Mouse (Mus musculus) limb, embryonic 14.5 days (tissue): ENCODE results near the gene Vmo1. TPM values are rescaled to one million over a fixed set of nuclear protein-coding genes. Genes with fewer than 3 reads are reported as not detected.
A peak's percentile ranks its signal among the peaks of the same experiment; 100 is the strongest.

Experiments used
- ATAC-seq: fragments of 200-750 bp; cut with Nextera tagmentation; 2 replicates; pipeline ENCODE4 v1.8.0; 2017; ENCODE audit warnings: low read depth, moderate number of reproducible peaks, moderate TSS enrichment; ENCODE audit not compliant: low FRiP score
- DNase-seq: peaks from one replicate; pipeline ENCODE4 v3.0.0-alpha.2; 2015; ENCODE audit warnings: low spot score
- H3K27ac ChIP-seq: fragments of 300-500 bp; sonication (generic); replicated peaks from 2 replicates; pipeline ENCODE4 v1.5.1; 2014; ENCODE audit warnings: low read depth, mild to moderate bottlenecking, low read length, moderate library complexity, mixed read lengths
- H3K27me3 ChIP-seq: fragments of 300-500 bp; sonication (generic); 2 replicates; pipeline ENCODE4 v1.6.1; 2014; ENCODE audit warnings: low read length, mixed read lengths; ENCODE audit not compliant: control insufficient read depth, insufficient read depth
- H3K36me3 ChIP-seq: fragments of 300-500 bp; sonication (generic); 2 replicates; pipeline ENCODE4 v1.6.1; 2014; ENCODE audit warnings: mild to moderate bottlenecking, low read length, moderate library complexity, mixed read lengths; ENCODE audit not compliant: control insufficient read depth, insufficient read depth
- H3K4me1 ChIP-seq: fragments of 300-500 bp; sonication (generic); 2 replicates; pipeline ENCODE4 v1.6.1; 2014; ENCODE audit warnings: antibody characterized with exemption, low read length, mixed read lengths; ENCODE audit not compliant: control insufficient read depth, insufficient read depth
- H3K4me2 ChIP-seq: fragments of 300-500 bp; sonication (generic); replicated peaks from 2 replicates; pipeline ENCODE4 v1.6.1; 2014; ENCODE audit warnings: low read depth, mild to moderate bottlenecking, low read length, moderate library complexity; ENCODE audit not compliant: severe bottlenecking
- H3K4me3 ChIP-seq: fragments of 300-500 bp; sonication (generic); replicated peaks from 2 replicates; pipeline ENCODE4 v1.5.1; 2014; ENCODE audit warnings: low read length
- H3K9ac ChIP-seq: fragments of 300-500 bp; sonication (generic); 2 replicates; pipeline ENCODE4 v1.6.1; 2014; ENCODE audit warnings: mild to moderate bottlenecking, low read depth, low read length, moderate library complexity; ENCODE audit not compliant: severe bottlenecking
- H3K9me3 ChIP-seq: fragments of 300-500 bp; sonication (generic); 2 replicates; pipeline ENCODE4 v1.6.1; 2016; ENCODE audit warnings: low read length; ENCODE audit not compliant: control insufficient read depth
- POLR2A ChIP-seq: fragments of 200-500 bp; IDR thresholded peaks from 2 replicates; pipeline ENCODE4 v1.8.0; 2012; ENCODE audit warnings: inconsistent platforms, mild to moderate bottlenecking, moderate library complexity, borderline replicate concordance; ENCODE audit not compliant: insufficient read depth, insufficient read length; ENCODE audit errors: extremely low read depth
- WGBS: fragments of 180-500 bp; shearing (Covaris S2); extraction: QIAGEN DNeasy Blood & Tissue Kit; methylation state at CpG from one replicate; pipeline ENCODE4 v1.1.7; 2014; 5-methylcytosine and 5-hydroxymethylcytosine counted together
- polyA plus RNA-seq, 2 experiments: library from polyadenylated mRNA; depleted of rRNA in 1 of 2; stranded (reverse) in 1 of 2; unstranded in 1 of 2; fragments of >200 nt; fragmentation: Nextera tagmentation in 1 of 2; extraction: Ambion mirVana in 1 of 2; gene quantifications; 2 replicates each; pipeline versions ENCODE4 v1.2.1 to v1.2.3; 2012 to 2014

Vmo1 gene
- polyA plus RNA-seq, 2 experiments: 0.14 to 0.30 TPM

- ATAC-seq (no peak), DNase-seq (no peak)
- H3K4me2 ChIP-seq: no peak overlapping the region
- no peaks in the 10 kb centered on the region for H3K9me3 ChIP-seq
- WGBS: 91% methylated on average over 7 of the region's 7 CpGs
- no peaks in the 10 kb centered on the region; the same call in 1 of the 2 replicates for H3K4me1 ChIP-seq
- no peaks in the 10 kb centered on the region for H3K27me3 ChIP-seq
- H3K4me3 ChIP-seq: no peak overlapping the region
- no peaks in the 10 kb centered on the region for H3K36me3 ChIP-seq
- no peak overlapping the region for H3K27ac ChIP-seq
- no peak overlapping the region for H3K9ac ChIP-seq
- TF ChIP-seq POLR2A: no peak
Observed at GRCm38 (mm10) chr11:70511825-70512224, 2.6 kb downstream of the Vmo1 start.

- no peaks in the 10 kb centered on the region for H3K36me3 ChIP-seq
- no peak overlapping the region for H3K4me3 ChIP-seq
- WGBS: 71% methylated on average over 2 of the region's 2 CpGs
Observed at GRCm38 (mm10) chr11:70511242-70511641, 3.2 kb downstream of the Vmo1 start.

GRCm38 (mm10) chr11:70509753-70510564 is 4.5 kb downstream of the Vmo1 start:
- no peaks in the 10 kb centered on the region for H3K27me3 ChIP-seq
- no peak overlapping the region for H3K9ac ChIP-seq
- no peaks in the 10 kb centered on the region for H3K36me3 ChIP-seq
- peak; percentile 71 for ATAC-seq
- no peaks in the 10 kb centered on the region for H3K9me3 ChIP-seq
- 8% methylated on average over 19 of the region's 19 CpGs for WGBS
- no peak overlapping the region for H3K4me3 ChIP-seq
- DNase-seq: no peak
- TF ChIP-seq POLR2A: no peak
- H3K4me1 ChIP-seq: no peaks in the 10 kb centered on the region; the same call in 1 of the 2 replicates
- H3K27ac ChIP-seq: no peak overlapping the region
- peak overlapping the region; percentile 37 for H3K4me2 ChIP-seq

More at GRCm38 (mm10) chr11:70511242-70511641, 3.2 kb downstream of the Vmo1 start:
- Histone ChIP-seq H3K4me2 (no peak overlapping the region), H3K27ac (no peak overlapping the region), H3K27me3 (no peaks in the 10 kb centered on the region), H3K9ac (no peak overlapping the region), H3K9me3 (no peaks in the 10 kb centered on the region), H3K4me1 (no peaks in the 10 kb centered on the region; the same call in 1 of the 2 replicates)
- TF ChIP-seq POLR2A: no peak
- DNase-seq: no peak
- no peak for ATAC-seq

- Histone ChIP-seq H3K27ac (no peak overlapping the region), H3K9me3 (no peaks in the 10 kb centered on the region), H3K4me1 (no peaks in the 10 kb centered on the region; the same call in 1 of the 2 replicates), H3K27me3 (no peaks in the 10 kb centered on the region), H3K9ac (no peak overlapping the region), H3K4me2 (no peak overlapping the region), H3K36me3 (no peaks in the 10 kb centered on the region), H3K4me3 (no peak overlapping the region)
- WGBS: 68% methylated on average over 7 of the region's 7 CpGs
- TF ChIP-seq POLR2A: no peak
- no peak for ATAC-seq
- no peak for DNase-seq
Observed at GRCm38 (mm10) chr11:70506962-70507515, 7.4 kb downstream of the Vmo1 start.

- H3K4me1 ChIP-seq: no peaks in the 10 kb centered on the region; the same call in 1 of the 2 replicates
- no peaks in the 10 kb centered on the region for H3K36me3 ChIP-seq
- no peaks in the 10 kb centered on the region for H3K9me3 ChIP-seq
- TF ChIP-seq POLR2A: no peak
- H3K27me3 ChIP-seq: no peaks in the 10 kb centered on the region
- H3K4me2 ChIP-seq: no peak overlapping the region
- peak; percentile 73 for DNase-seq
- no peak for ATAC-seq
- H3K27ac ChIP-seq: no peak overlapping the region
- no peak overlapping the region for H3K9ac ChIP-seq
- WGBS: 26% methylated on average over 4 of the region's 4 CpGs
- no peak overlapping the region for H3K4me3 ChIP-seq
Observed at GRCm38 (mm10) chr11:70506385-70506784, 8.0 kb downstream of the Vmo1 start.
